Mouse (Mus musculus): ENCODE data around the gene 4921517D22Rik. TPM values are rescaled to one million over a fixed set of nuclear protein-coding genes. Genes with fewer than 3 reads are reported as not detected.
"Not testable (repeated sequence)": the region's sequence is repeated elsewhere in the genome, so short reads cannot be mapped to it uniquely, and the experiment has no call there.

Gene 4921517D22Rik
- polyA plus RNA-seq, 1 experiment, result not detected

DNA sequence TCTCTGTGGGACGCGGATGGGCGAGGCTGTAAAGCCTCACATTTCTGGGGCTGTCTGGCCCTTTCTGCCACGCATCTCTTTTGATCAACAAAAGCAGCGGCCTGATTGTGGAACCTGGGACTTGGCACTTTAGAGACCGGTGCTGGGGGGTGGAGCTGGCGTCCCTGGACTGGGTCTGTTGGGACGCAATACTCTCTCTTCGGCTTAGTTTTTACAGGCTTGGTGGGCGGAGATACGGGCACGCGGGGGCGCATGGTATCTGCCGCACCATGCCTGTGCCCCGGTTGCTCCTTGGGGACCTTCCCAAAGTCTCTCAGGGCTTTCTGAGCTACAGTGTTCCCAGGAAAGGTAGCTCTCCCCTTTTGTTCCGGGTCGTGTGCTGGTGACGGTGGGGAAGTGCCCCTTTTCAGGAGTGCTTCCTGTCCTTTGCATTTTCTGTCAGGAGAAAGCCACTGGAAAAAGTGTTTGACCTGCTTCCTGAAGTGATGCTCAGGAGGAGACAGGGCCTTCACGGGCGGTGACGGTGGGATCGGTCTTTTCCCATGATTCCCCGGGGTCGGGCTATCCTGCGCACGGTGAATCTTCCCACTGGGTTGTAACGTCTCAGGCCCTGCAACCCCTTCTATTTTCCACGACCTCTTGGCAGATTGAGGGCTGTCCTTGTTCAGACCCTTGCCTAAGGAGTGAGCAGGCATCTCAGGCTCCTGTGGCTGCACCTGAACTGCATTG, 32.4 kb upstream of the 4921517D22Rik start:
- H3K4me1 ChIP-seq (ENCODE audit: control insufficient read depth, insufficient read depth, low read length), result no peaks in the 10 kb centered on the region
- TF ChIP-seq CTCF (IDR thresholded peaks at IDR 0.05; ENCODE audit: borderline replicate concordance, insufficient read depth, low read length) (no peak), POLR2A (IDR thresholded peaks at IDR 0.05; ENCODE audit: low read depth, low read length) (no peak)
- no peak overlapping the region for H3K27ac ChIP-seq (ENCODE audit: insufficient read depth, low read length)
- no peak overlapping the region for H3K4me3 ChIP-seq (ENCODE audit: insufficient read depth, low read length)

DNA sequence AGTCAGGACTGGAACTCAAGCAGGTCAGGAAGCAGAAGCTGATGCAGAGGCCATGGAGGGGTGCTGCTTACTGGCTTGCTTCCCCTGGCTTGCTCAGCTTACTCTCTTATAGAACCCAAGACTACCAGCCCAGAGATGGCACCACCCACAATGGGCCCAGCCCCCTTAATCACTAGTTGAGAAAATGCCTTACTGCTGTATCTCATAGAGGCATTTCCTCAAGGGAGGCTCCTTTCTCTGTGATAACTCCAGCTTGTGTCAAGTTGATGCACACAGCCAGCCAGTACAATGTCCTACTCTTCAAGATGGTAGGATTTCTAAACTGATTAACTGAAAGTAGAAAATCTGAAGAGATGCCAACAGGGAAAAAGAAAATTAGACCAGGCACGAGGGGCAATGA, 28.2 kb upstream of the 4921517D22Rik start:
- not testable (repeated sequence) for H3K27ac ChIP-seq (ENCODE audit: insufficient read depth, low read length); H3K4me1 ChIP-seq (ENCODE audit: control insufficient read depth, insufficient read depth, low read length); H3K4me3 ChIP-seq (ENCODE audit: insufficient read depth, low read length)

DNA sequence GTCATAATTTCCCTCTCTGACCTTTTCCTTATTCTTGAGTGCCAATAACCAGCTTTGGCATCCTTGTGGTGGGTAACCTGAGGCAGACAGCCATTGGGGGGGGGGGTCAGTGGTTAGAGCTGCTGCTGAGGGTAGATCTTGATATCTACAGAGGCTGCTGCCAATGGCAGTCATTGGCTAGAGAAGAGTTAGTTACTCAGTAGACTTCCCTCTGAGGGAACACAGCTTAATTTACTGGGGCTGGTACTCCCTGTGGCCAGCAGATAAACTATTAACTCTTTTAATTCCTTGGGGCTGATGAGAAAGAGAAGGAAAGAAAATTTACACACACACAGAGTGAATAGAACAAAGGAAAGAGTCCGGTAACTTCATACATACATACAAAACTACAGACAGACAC, 25.6 kb upstream of the 4921517D22Rik start:
- no peak overlapping the region for H3K4me3 ChIP-seq (ENCODE audit: insufficient read depth, low read length)
- TF ChIP-seq POLR2A (IDR thresholded peaks at IDR 0.05; ENCODE audit: low read depth, low read length) (no peak), CTCF (IDR thresholded peaks at IDR 0.05; ENCODE audit: borderline replicate concordance, insufficient read depth, low read length) (no peak)
- H3K27ac ChIP-seq (ENCODE audit: insufficient read depth, low read length), result no peak overlapping the region
- no peaks in the 10 kb centered on the region for H3K4me1 ChIP-seq (ENCODE audit: control insufficient read depth, insufficient read depth, low read length)

DNA sequence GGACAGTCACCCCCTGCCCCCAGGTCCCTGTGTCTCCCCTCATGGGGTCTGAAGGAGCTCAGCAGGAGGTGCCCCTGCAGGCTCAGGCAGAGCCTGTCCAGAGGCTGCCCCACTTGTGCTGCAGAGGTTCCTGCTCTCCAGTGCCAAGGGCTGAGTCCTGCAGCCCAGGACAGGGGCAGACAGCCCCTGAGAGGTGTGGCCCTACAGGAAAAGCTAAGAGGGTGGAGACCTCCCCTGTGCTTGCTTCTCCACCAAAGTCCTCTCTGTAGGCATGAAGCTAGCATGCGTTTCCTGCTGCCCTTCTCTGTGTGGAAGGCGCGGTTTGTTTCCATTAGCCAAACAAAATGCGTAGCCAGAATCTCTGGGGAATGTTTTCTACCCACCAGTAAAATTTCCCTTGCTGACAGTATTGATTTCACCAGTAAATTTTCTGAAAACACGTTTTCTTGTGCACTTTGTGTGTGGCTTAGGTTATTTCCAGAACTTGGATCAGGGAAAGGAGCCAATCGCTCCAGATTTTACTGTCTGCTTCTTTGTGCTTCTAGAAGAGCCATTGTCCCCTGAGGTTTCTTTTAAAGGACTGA, 25.0 kb upstream of the 4921517D22Rik start:
- H3K4me3 ChIP-seq (ENCODE audit: insufficient read depth, low read length); H3K27ac ChIP-seq (ENCODE audit: insufficient read depth, low read length); H3K4me1 ChIP-seq (ENCODE audit: control insufficient read depth, insufficient read depth, low read length): not testable (repeated sequence)

DNA sequence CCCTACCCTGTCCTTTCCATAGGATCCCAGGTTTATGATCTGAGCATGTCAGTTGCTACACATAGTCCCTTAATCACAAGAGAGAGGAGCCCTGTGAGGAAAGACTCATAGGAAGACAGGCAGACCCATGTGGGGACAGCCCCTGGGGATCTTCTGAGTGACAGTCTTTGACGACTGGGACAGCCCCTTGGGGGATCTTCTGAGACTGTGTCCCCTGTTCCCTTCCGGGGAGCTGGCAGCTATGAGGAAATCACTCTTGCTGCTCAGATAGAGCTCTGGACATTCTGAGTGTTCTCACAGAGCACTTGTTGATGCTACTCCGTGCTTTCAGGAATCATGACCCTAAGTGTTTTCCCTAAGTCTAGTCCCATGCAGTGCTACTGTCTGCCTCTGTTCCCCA, 19.8 kb upstream of the 4921517D22Rik start:
- TF ChIP-seq POLR2A (IDR thresholded peaks at IDR 0.05; ENCODE audit: low read depth, low read length) (no peak), CTCF (IDR thresholded peaks at IDR 0.05; ENCODE audit: borderline replicate concordance, insufficient read depth, low read length) (no peak)
- Histone ChIP-seq H3K4me3 (ENCODE audit: insufficient read depth, low read length) (no peak overlapping the region), H3K27ac (ENCODE audit: insufficient read depth, low read length) (no peak overlapping the region), H3K4me1 (ENCODE audit: control insufficient read depth, insufficient read depth, low read length) (no peaks in the 10 kb centered on the region)

DNA sequence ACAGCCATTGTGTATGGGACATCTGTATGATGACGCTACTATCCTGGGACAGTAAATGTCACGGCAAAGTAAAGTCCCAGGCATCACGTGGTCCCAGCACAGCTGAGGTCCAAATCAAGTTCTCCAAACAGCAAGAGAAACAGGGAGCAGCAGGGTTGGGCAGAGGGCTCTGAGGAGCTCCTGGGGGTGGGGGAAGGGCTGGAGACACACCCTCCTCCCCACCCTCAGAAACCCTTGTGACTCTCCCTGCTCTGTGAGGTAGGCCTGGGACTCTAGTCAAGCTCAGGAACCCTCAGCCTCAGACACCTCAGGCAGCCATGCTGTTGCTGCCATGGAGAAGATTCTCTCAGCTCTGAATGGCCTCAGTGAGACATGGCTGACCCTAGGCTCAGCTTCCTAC, 18.1 kb upstream of the 4921517D22Rik start, which contains the start of gene Spata31d1b:
Gene Spata31d1b, plus strand, starts transcription at position 301 of the 400 bp plus-strand sequence.
- H3K27ac ChIP-seq (ENCODE audit: insufficient read depth, low read length); H3K4me1 ChIP-seq (ENCODE audit: control insufficient read depth, insufficient read depth, low read length); H3K4me3 ChIP-seq (ENCODE audit: insufficient read depth, low read length): not testable (repeated sequence)

DNA sequence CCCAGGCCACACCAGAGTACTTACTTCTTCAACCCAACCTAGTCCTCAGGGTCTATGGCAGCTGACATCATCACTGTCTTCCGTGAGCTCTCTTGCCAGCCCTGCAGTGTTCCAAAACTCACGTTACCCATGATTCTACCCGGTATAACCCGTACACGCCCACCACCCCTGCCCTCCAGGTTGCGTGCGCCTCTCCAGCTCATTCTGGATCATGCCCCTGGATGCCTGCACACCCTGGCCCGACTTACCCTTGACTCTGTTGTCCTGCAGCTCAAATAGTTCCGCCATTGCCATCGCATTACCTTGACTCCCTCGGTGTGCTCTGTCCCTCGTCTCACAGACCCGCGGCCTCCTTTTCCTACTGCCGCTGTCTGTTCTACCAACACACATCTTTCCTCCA, 16.3 kb upstream of the 4921517D22Rik start, which contains the start of gene Spata31d1a:
Gene Spata31d1a, minus strand, starts transcription at position 101 of the 400 bp plus-strand sequence.
- Histone ChIP-seq H3K4me1 (ENCODE audit: control insufficient read depth, insufficient read depth, low read length) (no peaks in the 10 kb centered on the region), H3K4me3 (ENCODE audit: insufficient read depth, low read length) (no peak within 1 kb of the TSS)

DNA sequence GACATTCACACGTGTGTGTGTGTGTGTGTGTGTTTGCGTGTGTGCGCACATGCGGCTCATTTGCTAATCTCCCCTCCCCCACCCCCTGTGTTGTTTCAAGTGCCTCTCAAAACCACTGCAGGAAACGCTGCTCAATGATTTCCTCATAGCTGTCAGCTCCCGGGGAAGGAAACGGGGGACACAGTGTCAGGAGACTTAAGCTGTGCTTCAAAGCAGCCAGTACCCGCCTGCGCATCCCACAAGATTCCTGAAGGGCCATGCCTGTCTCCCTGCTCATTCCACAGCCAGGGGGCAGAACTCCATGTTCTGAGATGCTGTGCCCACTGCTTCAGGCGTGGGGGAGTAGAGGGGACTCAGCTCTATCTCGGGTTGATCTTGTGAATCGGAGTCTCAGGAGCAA, 10.7 kb upstream of the 4921517D22Rik start:
- H3K4me1 ChIP-seq (ENCODE audit: control insufficient read depth, insufficient read depth, low read length), result no peaks in the 10 kb centered on the region
- TF ChIP-seq POLR2A (IDR thresholded peaks at IDR 0.05; ENCODE audit: low read depth, low read length) (no peak), CTCF (IDR thresholded peaks at IDR 0.05; ENCODE audit: borderline replicate concordance, insufficient read depth, low read length) (no peak)
- H3K27ac ChIP-seq (ENCODE audit: insufficient read depth, low read length), result no peak overlapping the region
- no peak overlapping the region for H3K4me3 ChIP-seq (ENCODE audit: insufficient read depth, low read length)

More for the DNA sequence above, 16.3 kb upstream of the 4921517D22Rik start, which contains the start of gene Spata31d1a:
- TF ChIP-seq CTCF (IDR thresholded peaks at IDR 0.05; ENCODE audit: borderline replicate concordance, insufficient read depth, low read length) (no peak), POLR2A (IDR thresholded peaks at IDR 0.05; ENCODE audit: low read depth, low read length) (no peak)
- no peak within 1 kb of the TSS for H3K27ac ChIP-seq (ENCODE audit: insufficient read depth, low read length)

DNA sequence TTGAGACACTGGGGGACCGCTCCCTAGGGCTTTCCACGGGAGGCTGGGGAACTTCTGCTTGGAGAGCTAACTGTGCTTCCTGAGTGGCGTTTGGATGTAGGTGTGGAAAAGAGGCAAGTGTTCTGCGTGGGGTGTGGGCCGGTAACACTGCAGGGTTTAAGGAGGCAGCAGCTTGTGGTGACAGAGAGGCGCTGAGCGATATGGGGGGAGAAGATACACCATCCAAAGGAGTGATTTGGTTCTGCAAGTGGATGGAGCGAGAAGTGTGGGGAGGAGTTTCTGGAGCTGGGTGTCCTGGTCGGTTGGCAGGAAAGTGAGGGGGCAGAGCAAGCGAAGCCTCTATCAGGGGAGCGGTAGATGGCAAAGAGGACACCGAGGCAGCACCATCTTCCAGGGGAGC, 9.6 kb upstream of the 4921517D22Rik start:
- TF ChIP-seq CTCF (IDR thresholded peaks at IDR 0.05; ENCODE audit: borderline replicate concordance, insufficient read depth, low read length), result no peak
- no peak for TF ChIP-seq POLR2A (IDR thresholded peaks at IDR 0.05; ENCODE audit: low read depth, low read length)
- H3K4me3 ChIP-seq (ENCODE audit: insufficient read depth, low read length), result no peak overlapping the region
- no peak overlapping the region for H3K27ac ChIP-seq (ENCODE audit: insufficient read depth, low read length)

DNA sequence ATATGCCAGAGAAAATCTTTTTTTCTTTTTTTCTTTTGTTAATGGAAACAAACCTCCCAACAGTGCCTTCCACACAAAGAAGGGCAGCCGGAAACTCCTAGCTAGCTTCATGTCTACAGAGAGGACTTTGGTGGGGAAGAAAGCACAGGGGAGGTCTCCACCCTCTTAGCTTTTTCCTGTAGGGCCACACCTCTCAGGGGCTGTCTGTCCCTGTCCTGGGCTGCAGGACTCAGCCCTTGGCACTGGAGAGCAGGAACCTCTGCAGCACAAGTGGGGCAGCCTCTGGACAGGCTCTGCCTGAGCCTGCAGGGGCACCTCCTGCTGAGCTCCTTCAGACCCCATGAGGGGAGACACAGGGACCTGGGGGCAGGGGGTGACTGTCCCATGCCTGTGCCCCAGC, 6.2 kb upstream of the 4921517D22Rik start:
- not testable (repeated sequence) for H3K4me3 ChIP-seq (ENCODE audit: insufficient read depth, low read length); H3K27ac ChIP-seq (ENCODE audit: insufficient read depth, low read length); H3K4me1 ChIP-seq (ENCODE audit: control insufficient read depth, insufficient read depth, low read length)

More for the DNA sequence above, 9.6 kb upstream of the 4921517D22Rik start:
- H3K4me1 ChIP-seq (ENCODE audit: control insufficient read depth, insufficient read depth, low read length), result no peaks in the 10 kb centered on the region

DNA sequence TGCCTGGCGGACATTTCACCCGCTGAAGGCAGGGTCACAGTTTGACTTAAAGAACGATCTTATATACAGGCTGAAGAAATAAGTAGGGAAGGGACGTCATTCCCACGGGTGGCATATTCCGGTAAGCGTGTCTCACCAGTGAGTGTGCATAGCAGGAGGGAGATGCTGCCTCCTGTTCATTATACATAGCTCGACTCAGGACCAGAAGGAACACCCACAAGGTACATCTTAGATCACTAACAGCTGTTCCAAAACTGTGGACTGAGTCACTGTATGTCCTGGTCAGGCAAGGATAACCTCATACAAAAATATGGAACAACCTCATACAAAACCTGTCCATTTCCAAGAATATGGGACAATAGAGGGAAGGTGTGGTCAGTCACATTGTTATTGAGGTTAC, 5.2 kb upstream of the 4921517D22Rik start:
- no peak overlapping the region for H3K27ac ChIP-seq (ENCODE audit: insufficient read depth, low read length)
- H3K4me1 ChIP-seq (ENCODE audit: control insufficient read depth, insufficient read depth, low read length), result no peaks in the 10 kb centered on the region
- no peak for TF ChIP-seq CTCF (IDR thresholded peaks at IDR 0.05; ENCODE audit: borderline replicate concordance, insufficient read depth, low read length)
- TF ChIP-seq POLR2A (IDR thresholded peaks at IDR 0.05; ENCODE audit: low read depth, low read length), result no peak
- no peak overlapping the region for H3K4me3 ChIP-seq (ENCODE audit: insufficient read depth, low read length)

Measured in embryonic fibroblast, embryonic 13.5 days (primary cell).